In the genomic region with DNA sequence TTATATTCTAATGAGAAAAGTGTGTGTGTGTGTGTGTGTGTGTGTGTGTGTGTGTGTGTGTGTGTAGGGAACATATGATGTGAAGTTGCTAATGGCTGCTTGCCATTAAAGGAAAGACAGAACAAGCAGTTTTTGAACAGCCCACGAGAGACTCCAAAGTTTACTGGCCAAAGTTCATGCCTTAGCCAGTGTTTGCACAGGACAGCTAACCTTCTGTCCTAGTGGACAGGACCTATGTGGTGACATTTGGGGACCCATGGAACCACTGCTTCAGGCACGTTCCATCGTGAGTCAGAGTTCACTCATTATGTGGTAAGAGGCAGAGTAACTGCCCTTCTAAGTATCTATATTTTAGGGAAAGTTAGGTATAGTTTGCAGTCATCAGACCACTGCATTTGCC, we compare ENCODE assay signal across 33 mouse cellular contexts. TPM values are rescaled to one million over a fixed set of nuclear protein-coding genes. Genes with fewer than 3 reads are reported as not detected.
A peak's percentile ranks its signal among the peaks of the same experiment; 100 is the strongest.
DNase-seq lines count a peak whose midpoint lies in the region; ATAC-seq and TF ChIP-seq lines count a peak whose summit lies in the region.
"Had no signal": no experiment of that assay in that cellular context is flagged by ENCODE, and none has a peak within 500 bp of the region (broad histone marks: within the 10 kb centered on the region; RNA-seq: fewer than 3 reads in every experiment).

No protein-coding gene starts in this region.

- peak; percentile 80 for ATAC-seq in liver, embryonic 12.5 days
- ATAC-seq in liver, postnatal 0 days, result peak; percentile 98
- ATAC-seq in erythroblast, adult 5-6 weeks (replicated peaks; ENCODE audit: low FRiP score, poor library complexity, severe bottlenecking), result no peak
- ATAC-seq: forebrain, embryonic 13.5 days; lung, postnatal 0 days; midbrain, embryonic 13.5 days had no signal

- no peak for TF ChIP-seq CTCF in liver, postnatal 0 days (IDR thresholded peaks at IDR 0.05; ENCODE audit: low read depth)

- H3K4me1 ChIP-seq in liver, embryonic 12.5 days, result no peaks in the 10 kb centered on the region
- H3K4me1 ChIP-seq in liver, postnatal 0 days (ENCODE audit: insufficient read depth), result peaks cover 6% of the 10 kb centered on the region
- H3K4me1 ChIP-seq: embryonic facial prominence, embryonic 10.5 days; embryonic facial prominence, embryonic 15.5 days; forebrain, embryonic 13.5 days; heart, embryonic 13.5 days; hindbrain, embryonic 15.5 days; midbrain, embryonic 13.5 days had no signal

- no peak overlapping the region for H3K4me3 ChIP-seq in liver, embryonic 12.5 days
- H3K4me3 ChIP-seq in liver, postnatal 0 days (ENCODE audit: low read depth, low read length), result no peak overlapping the region
- H3K4me3 ChIP-seq: embryonic facial prominence, embryonic 10.5 days; embryonic facial prominence, embryonic 15.5 days; forebrain, embryonic 13.5 days; heart, embryonic 13.5 days; hindbrain, embryonic 15.5 days; midbrain, embryonic 13.5 days had no signal

- WGBS in liver, embryonic 12.5 days (ENCODE audit: insufficient replicate concordance), result 69% methylated on average over 3 of the region's 3 CpGs
- 53% methylated on average over 3 of the region's 3 CpGs for WGBS in liver, postnatal 0 days (ENCODE audit: insufficient replicate concordance)

- DNase-seq in kidney, adult 8-10 months, result peak; percentile 25 to 31
- DNase-seq in kidney, postnatal 10 days, result no peak
- DNase-seq in kidney, postnatal 36 days, result peak; percentile 15 to 21
- DNase-seq in liver, postnatal 0 days, result peak; percentile 31
- DNase-seq in retina, postnatal 1 day, result no peak
- DNase-seq in embryo, embryonic 10 days (ENCODE audit: low spot score), result no peak
- DNase-seq: adrenal gland, postnatal 25 days; B cell, adult 2 months; cerebellum, adult 2 months; cerebellum, postnatal 14 days; gastrocnemius, postnatal 10 days; heart, postnatal 10 days; layer of hippocampus, adult 9-11 months; lung, adult 18-20 months; lung, postnatal 4 days; spleen, adult 18-20 months; thymus, adult 2 months; thymus, postnatal 36 days had no signal

- peak; percentile 74; the same call in 1 of the 2 replicates for TF ChIP-seq EP300 in liver, postnatal 0 days (IDR thresholded peaks at IDR 0.05; ENCODE audit: low read depth)

- H3K9me3 ChIP-seq in liver, embryonic 12.5 days (replicated peaks), result no peaks in the 10 kb centered on the region
- H3K9me3 ChIP-seq in liver, postnatal 0 days (ENCODE audit: low read length), result no peaks in the 10 kb centered on the region
- H3K9me3 ChIP-seq: embryonic facial prominence, embryonic 10.5 days; embryonic facial prominence, embryonic 15.5 days; forebrain, embryonic 13.5 days; heart, embryonic 13.5 days; hindbrain, embryonic 15.5 days; midbrain, embryonic 13.5 days had no signal

- H3K27me3 ChIP-seq in liver, embryonic 12.5 days (replicated peaks), result no peaks in the 10 kb centered on the region
- H3K27me3 ChIP-seq in liver, postnatal 0 days (ENCODE audit: insufficient read depth, low read length), result no peaks in the 10 kb centered on the region
- H3K27me3 ChIP-seq: embryonic facial prominence, embryonic 15.5 days; forebrain, embryonic 13.5 days; heart, embryonic 13.5 days; hindbrain, embryonic 15.5 days; midbrain, embryonic 13.5 days had no signal

- H3K36me3 ChIP-seq in liver, embryonic 12.5 days, result no peaks in the 10 kb centered on the region
- no peaks in the 10 kb centered on the region for H3K36me3 ChIP-seq in liver, postnatal 0 days (replicated peaks; ENCODE audit: insufficient read depth, low read length)
- H3K36me3 ChIP-seq: embryonic facial prominence, embryonic 10.5 days; embryonic facial prominence, embryonic 15.5 days; heart, embryonic 13.5 days; hindbrain, embryonic 15.5 days; midbrain, embryonic 13.5 days had no signal

- no peak overlapping the region for H3K4me2 ChIP-seq in liver, embryonic 12.5 days
- H3K4me2 ChIP-seq in liver, postnatal 0 days (ENCODE audit: low read depth, low read length), result no peak overlapping the region
- H3K4me2 ChIP-seq: embryonic facial prominence, embryonic 15.5 days; forebrain, embryonic 13.5 days; heart, embryonic 13.5 days; hindbrain, embryonic 15.5 days; midbrain, embryonic 13.5 days had no signal

- no peak overlapping the region for H3K9ac ChIP-seq in liver, embryonic 12.5 days
- no peak overlapping the region for H3K9ac ChIP-seq in liver, postnatal 0 days (replicated peaks)
- H3K9ac ChIP-seq: embryonic facial prominence, embryonic 15.5 days; forebrain, embryonic 13.5 days; heart, embryonic 13.5 days; hindbrain, embryonic 15.5 days; midbrain, embryonic 13.5 days had no signal

- peak overlapping the region; percentile 64 for H3K27ac ChIP-seq in liver, embryonic 12.5 days
- peak overlapping the region; percentile 84 for H3K27ac ChIP-seq in liver, postnatal 0 days (ENCODE audit: low read depth)
- H3K27ac ChIP-seq: embryonic facial prominence, embryonic 10.5 days; embryonic facial prominence, embryonic 15.5 days; forebrain, embryonic 13.5 days; heart, embryonic 13.5 days; hindbrain, embryonic 15.5 days; midbrain, embryonic 13.5 days had no signal

RNA-seq across cellular contexts. Expression of a gene that starts 13.1 kb away (rescaled TPM):
- 1,037 and 1,058 TPM in 2 replicates for polyA plus RNA-seq in liver, embryonic 12.5 days (2016; fragmentation: Nextera tagmentation; extraction: Ambion mirVana)
- polyA plus RNA-seq in liver, postnatal 0 days (2015; fragmentation: Nextera tagmentation; extraction: Ambion mirVana), result 15,780 and 16,843 TPM in 2 replicates
- not detected in 2 replicates for total RNA-seq in erythroblast, adult 5-6 weeks (2015; ENCODE audit: low replicate concordance)
- total RNA-seq in erythroblast, adult 5-6 weeks (2017; ENCODE audit: low replicate concordance), result not detected in 2 replicates
- total RNA-seq: hematopoietic stem cell, adult 5-6 weeks; megakaryocyte-erythroid progenitor cell, adult 5-6 weeks; monocyte, adult 5-6 weeks had no signal
- polyA plus RNA-seq: embryonic facial prominence, embryonic 10.5 days; forebrain, embryonic 13.5 days had no signal

RNA-seq across cellular contexts. Expression of a gene that starts 43.0 kb away (rescaled TPM):
- 6,058 and 6,260 TPM in 2 replicates for polyA plus RNA-seq in liver, embryonic 12.5 days (2016; fragmentation: Nextera tagmentation; extraction: Ambion mirVana)
- 11,303 and 11,922 TPM in 2 replicates for polyA plus RNA-seq in liver, postnatal 0 days (2015; fragmentation: Nextera tagmentation; extraction: Ambion mirVana)
- not detected in 2 replicates for total RNA-seq in erythroblast, adult 5-6 weeks (2015; ENCODE audit: low replicate concordance)
- not detected in 2 replicates for total RNA-seq in erythroblast, adult 5-6 weeks (2017; ENCODE audit: low replicate concordance)
- total RNA-seq: adrenal gland, adult 18-20 months; adrenal gland, postnatal 25 days; heart, adult 8-10 months; heart, postnatal 10 days; left cerebral cortex, postnatal 14 days; megakaryocyte-erythroid progenitor cell, adult 5-6 weeks; monocyte, adult 5-6 weeks had no signal

Comparison
In these comparisons a context has a peak if more than half of its experiments do, and no peak if none do; other contexts are left out.
1. DNase-seq: peak in kidney, adult 8-10 months (2 of 2), kidney, postnatal 36 days (2 of 2) and liver, postnatal 0 days (single experiment); none in kidney, postnatal 10 days (single experiment), retina, postnatal 1 day (single experiment) and embryo, embryonic 10 days (single experiment).
2. RNA of a gene that starts 13.1 kb away (polyA plus RNA-seq): 15,780 to 16,843 TPM in liver, postnatal 0 days; 1,037 to 1,058 TPM in liver, embryonic 12.5 days; every median in the first group is over 10 times any median in the second.